Mouse (Mus musculus): ENCODE measurements around the gene Ttn. TPM values are rescaled to one million over a fixed set of nuclear protein-coding genes. Genes with fewer than 3 reads are reported as not detected.

The Ttn gene
- total and polyA plus RNA-seq, 2 experiments from 2014 or later: 0.41 to 0.99 TPM

GRCm38 (mm10) chr2:76658551-76658950, 323.8 kb downstream of the Ttn start:
- Histone ChIP-seq H3K27me3 (ENCODE audit: insufficient read depth, low read length) (no peaks in the 10 kb centered on the region), H3K27ac (ENCODE audit: low read depth, low read length) (no peak overlapping the region), H3K9ac (replicated peaks; ENCODE audit: low read length, poor library complexity, severe bottlenecking) (no peak overlapping the region), H3K4me2 (ENCODE audit: low read depth, low read length, poor library complexity, severe bottlenecking) (no peak overlapping the region), H3K4me3 (ENCODE audit: low read depth, low read length) (no peak overlapping the region), H3K4me1 (ENCODE audit: insufficient read depth, low read length) (no peaks in the 10 kb centered on the region), H3K36me3 (ENCODE audit: insufficient read depth, low read length) (no peaks in the 10 kb centered on the region), H3K9me3 (ENCODE audit: low read length) (no peaks in the 10 kb centered on the region)
- ATAC-seq (ENCODE audit: low FRiP score) (no peak), DNase-seq (ENCODE audit: low spot score) (no peak)
- 81% methylated on average over 13 of the region's 13 CpGs for WGBS
- no peak for TF ChIP-seq CTCF (IDR thresholded peaks at IDR 0.05)

- H3K4me3 ChIP-seq (ENCODE audit: low read depth, low read length): no peak overlapping the region
- ATAC-seq (ENCODE audit: low FRiP score) (no peak), DNase-seq (ENCODE audit: low spot score) (no peak)
- peak; percentile 38 for TF ChIP-seq CTCF (IDR thresholded peaks at IDR 0.05)
- H3K4me1 ChIP-seq (ENCODE audit: insufficient read depth, low read length): no peaks in the 10 kb centered on the region
- no peak overlapping the region for H3K27ac ChIP-seq (ENCODE audit: low read depth, low read length)
- no peak overlapping the region for H3K4me2 ChIP-seq (ENCODE audit: low read depth, low read length, poor library complexity, severe bottlenecking)
- H3K9me3 ChIP-seq (ENCODE audit: low read length): no peaks in the 10 kb centered on the region
- 8% methylated on average over 1 of the region's 1 CpGs for WGBS
- H3K27me3 ChIP-seq (ENCODE audit: insufficient read depth, low read length): no peaks in the 10 kb centered on the region
- H3K36me3 ChIP-seq (ENCODE audit: insufficient read depth, low read length): no peaks in the 10 kb centered on the region
- H3K9ac ChIP-seq (replicated peaks; ENCODE audit: low read length, poor library complexity, severe bottlenecking): no peak overlapping the region
These were observed 326.4 kb downstream of the Ttn start for GRCm38 (mm10) chr2:76655982-76656381.

GRCm38 (mm10) chr2:76655444-76655843, 326.9 kb downstream of the Ttn start:
- no peaks in the 10 kb centered on the region for H3K27me3 ChIP-seq (ENCODE audit: insufficient read depth, low read length)
- H3K9me3 ChIP-seq (ENCODE audit: low read length): no peaks in the 10 kb centered on the region
- no peak overlapping the region for H3K9ac ChIP-seq (replicated peaks; ENCODE audit: low read length, poor library complexity, severe bottlenecking)
- no peak for TF ChIP-seq CTCF (IDR thresholded peaks at IDR 0.05)
- H3K4me1 ChIP-seq (ENCODE audit: insufficient read depth, low read length): no peaks in the 10 kb centered on the region
- no peaks in the 10 kb centered on the region for H3K36me3 ChIP-seq (ENCODE audit: insufficient read depth, low read length)
- no peak for DNase-seq (ENCODE audit: low spot score)
- H3K27ac ChIP-seq (ENCODE audit: low read depth, low read length): no peak overlapping the region
- no peak for ATAC-seq (ENCODE audit: low FRiP score)
- H3K4me3 ChIP-seq (ENCODE audit: low read depth, low read length): no peak overlapping the region
- 78% methylated on average over 3 of the region's 3 CpGs for WGBS
- no peak overlapping the region for H3K4me2 ChIP-seq (ENCODE audit: low read depth, low read length, poor library complexity, severe bottlenecking)

GRCm38 (mm10) chr2:76654646-76655045, 327.7 kb downstream of the Ttn start:
- Histone ChIP-seq H3K9ac (replicated peaks; ENCODE audit: low read length, poor library complexity, severe bottlenecking) (no peak overlapping the region), H3K4me2 (ENCODE audit: low read depth, low read length, poor library complexity, severe bottlenecking) (no peak overlapping the region), H3K27ac (ENCODE audit: low read depth, low read length) (no peak overlapping the region), H3K27me3 (ENCODE audit: insufficient read depth, low read length) (no peaks in the 10 kb centered on the region), H3K9me3 (ENCODE audit: low read length) (no peaks in the 10 kb centered on the region), H3K4me3 (ENCODE audit: low read depth, low read length) (no peak overlapping the region), H3K36me3 (ENCODE audit: insufficient read depth, low read length) (no peaks in the 10 kb centered on the region), H3K4me1 (ENCODE audit: insufficient read depth, low read length) (no peaks in the 10 kb centered on the region)
- DNase-seq (ENCODE audit: low spot score): no peak
- TF ChIP-seq CTCF (IDR thresholded peaks at IDR 0.05): no peak
- no peak for ATAC-seq (ENCODE audit: low FRiP score)
- WGBS: 78% methylated on average over 5 of the region's 5 CpGs

Other genes with a start within 250 kb of the Ttn start
- gene Ccdc141, start 188.1 kb upstream of the Ttn start, total RNA-seq (2014; rRNA removed): 7.9 and 10.2 TPM in 2 replicates
- 7.1 and 9.1 TPM in 2 replicates for gene Ccdc141, start 188.1 kb upstream of the Ttn start, polyA plus RNA-seq (2015; fragmentation: Nextera tagmentation; extraction: Ambion mirVana)